Mouse (Mus musculus) lung, postnatal 0 days (tissue): ENCODE measurements around the gene Skp1a.
"Not testable (repeated sequence)": the region's sequence is repeated elsewhere in the genome, so short reads cannot be mapped to it uniquely, and the experiment has no call there.

ENCODE experiments used
- CTCF ChIP-seq: IDR thresholded peaks from 2 replicates; pipeline ENCODE4 v1.5.1; 2016; ENCODE audit warnings: antibody characterized with exemption, mild to moderate bottlenecking
- EP300 ChIP-seq: IDR thresholded peaks from 2 replicates; pipeline ENCODE4 v1.6.1; 2016; ENCODE audit warnings: antibody characterized with exemption, mild to moderate bottlenecking, control low read depth

DNA sequence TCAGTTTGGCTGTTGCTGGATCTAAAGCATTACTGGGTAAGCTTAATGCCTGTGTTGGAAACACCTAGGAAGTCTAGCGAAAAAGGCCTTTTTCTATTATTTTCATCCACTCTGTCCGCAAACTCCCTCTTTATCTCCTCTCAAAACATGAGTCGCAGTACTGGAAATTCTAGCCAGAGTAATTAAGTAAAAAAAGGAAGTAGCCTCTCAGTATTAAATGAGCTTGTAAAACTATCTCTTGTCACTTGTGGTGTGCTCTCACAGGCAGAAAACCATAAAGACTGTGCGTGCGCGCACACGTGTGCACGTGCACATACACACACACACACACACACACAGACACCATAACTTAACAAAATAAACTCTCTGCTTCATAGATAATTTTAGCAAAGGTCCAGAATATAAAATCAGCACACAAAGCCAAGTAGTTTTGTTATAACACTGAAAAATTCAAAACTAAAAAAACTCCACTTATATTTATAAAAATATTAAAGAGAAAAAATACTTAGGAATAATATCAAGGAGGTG lies 35.2 kb upstream of the Skp1a start:
- not testable (repeated sequence) for TF ChIP-seq EP300, CTCF
